ENCODE assay signal across 8 mouse cellular contexts in the genomic region with DNA sequence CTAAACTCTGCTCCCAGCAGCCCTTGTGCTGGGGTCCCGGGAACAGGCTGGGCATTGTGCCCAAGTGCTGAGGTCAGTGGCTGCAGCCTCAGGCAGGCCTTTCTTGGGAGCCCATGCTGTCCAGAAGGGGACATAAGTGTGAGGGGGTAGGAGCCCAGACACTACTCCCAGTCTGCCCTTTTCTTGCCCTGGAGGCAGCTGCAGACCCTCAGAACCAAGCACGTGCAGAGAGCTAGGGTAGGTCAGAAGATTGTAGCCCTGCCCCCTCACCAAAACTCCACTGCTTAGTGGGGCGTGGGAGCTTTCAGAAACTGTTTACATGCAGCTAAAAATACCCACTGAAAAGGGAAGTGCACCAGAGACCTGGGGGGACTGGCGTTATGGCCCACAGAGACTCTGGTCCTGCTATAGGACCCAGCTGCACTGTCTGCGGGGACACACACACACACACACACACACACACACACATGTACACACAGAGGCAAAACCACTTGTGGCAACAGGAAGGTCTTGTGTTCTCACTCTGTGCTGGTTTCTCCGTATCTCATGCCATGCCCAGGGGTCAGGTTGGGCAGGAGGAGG. TPM values are rescaled to one million over a fixed set of nuclear protein-coding genes. Genes with fewer than 3 reads are reported as not detected.
DNase-seq lines count a peak whose midpoint lies in the region; ATAC-seq and TF ChIP-seq lines count a peak whose summit lies in the region.

No protein-coding gene starts in this region.

- no peaks in the 10 kb centered on the region for H3K9me3 ChIP-seq in forebrain, embryonic 13.5 days (replicated peaks)
- H3K9me3 ChIP-seq in hindbrain, embryonic 13.5 days, result no peaks in the 10 kb centered on the region
- no peaks in the 10 kb centered on the region for H3K9me3 ChIP-seq in limb, embryonic 14.5 days (ENCODE audit: control insufficient read depth, low read length)
- H3K9me3 ChIP-seq in neural tube, embryonic 14.5 days (ENCODE audit: control insufficient read depth, low read length), result no peaks in the 10 kb centered on the region

- no peak for TF ChIP-seq POLR2A in limb, embryonic 14.5 days (IDR thresholded peaks at IDR 0.05; ENCODE audit: borderline replicate concordance, extremely low read depth, insufficient read depth, insufficient read length)

- peaks cover 99% of the 10 kb centered on the region for H3K79me2 ChIP-seq in C2C12 (ENCODE audit: control insufficient read depth, insufficient read depth)

- peaks cover 7% of the 10 kb centered on the region for H3K36me3 ChIP-seq in C2C12 (ENCODE audit: control insufficient read depth, insufficient read depth)
- H3K36me3 ChIP-seq in forebrain, embryonic 13.5 days (ENCODE audit: poor library complexity, severe bottlenecking), result peaks cover 10% of the 10 kb centered on the region; the same call in 1 of the 2 replicates
- H3K36me3 ChIP-seq in hindbrain, embryonic 13.5 days, result peaks cover 18% of the 10 kb centered on the region
- peaks cover 13% of the 10 kb centered on the region for H3K36me3 ChIP-seq in limb, embryonic 14.5 days (ENCODE audit: control insufficient read depth, insufficient read depth, low read length)
- no peaks in the 10 kb centered on the region for H3K36me3 ChIP-seq in neural tube, embryonic 14.5 days (ENCODE audit: control insufficient read depth, insufficient read depth, low read length)

- no peak overlapping the region for H3K4me3 ChIP-seq in C2C12 (ENCODE audit: insufficient read depth, poor library complexity, severe bottlenecking)
- H3K4me3 ChIP-seq in forebrain, embryonic 13.5 days, result no peak overlapping the region
- no peak overlapping the region for H3K4me3 ChIP-seq in hindbrain, embryonic 13.5 days
- H3K4me3 ChIP-seq in limb, embryonic 14.5 days (replicated peaks; ENCODE audit: low read length), result no peak overlapping the region
- H3K4me3 ChIP-seq in neural tube, embryonic 14.5 days (ENCODE audit: low read depth, low read length), result no peak overlapping the region

- H3K4me1 ChIP-seq in forebrain, embryonic 13.5 days, result peaks cover 75% of the 10 kb centered on the region
- H3K4me1 ChIP-seq in hindbrain, embryonic 13.5 days (replicated peaks), result peaks cover 81% of the 10 kb centered on the region
- H3K4me1 ChIP-seq in limb, embryonic 14.5 days (ENCODE audit: control insufficient read depth, insufficient read depth, low read length), result peaks cover 55% of the 10 kb centered on the region
- H3K4me1 ChIP-seq in neural tube, embryonic 14.5 days (ENCODE audit: control insufficient read depth, insufficient read depth, low read length), result peaks cover 51% of the 10 kb centered on the region

- 0 out of 2 replicates have a peak overlapping the region, but pooled peaks have one; percentile 32 for H3K27ac ChIP-seq in forebrain, embryonic 13.5 days
- peak overlapping the region; percentile 35; the same call in 1 of the 2 replicates for H3K27ac ChIP-seq in hindbrain, embryonic 13.5 days
- peak overlapping the region; percentile 77 for H3K27ac ChIP-seq in limb, embryonic 14.5 days (replicated peaks; ENCODE audit: low read depth, low read length)
- peak overlapping the region; percentile 35; the same call in 1 of the 2 replicates for H3K27ac ChIP-seq in neural tube, embryonic 14.5 days (ENCODE audit: low read depth, low read length)

- no peak for ATAC-seq in forebrain, embryonic 13.5 days
- 0 out of 2 replicates have a peak, but pooled peaks have one; percentile 37 for ATAC-seq in hindbrain, embryonic 13.5 days (ENCODE audit: low FRiP score)
- ATAC-seq in limb, embryonic 14.5 days (ENCODE audit: low FRiP score, low read depth), result peak; percentile 51
- ATAC-seq in neural tube, embryonic 14.5 days (ENCODE audit: low read depth), result no peak; the same call in 1 of the 2 replicates

- H3K27me3 ChIP-seq in C2C12 (ENCODE audit: control insufficient read depth, insufficient read depth, insufficient read length), result no peaks in the 10 kb centered on the region
- H3K27me3 ChIP-seq in forebrain, embryonic 13.5 days, result no peaks in the 10 kb centered on the region
- no peaks in the 10 kb centered on the region for H3K27me3 ChIP-seq in hindbrain, embryonic 13.5 days
- no peaks in the 10 kb centered on the region for H3K27me3 ChIP-seq in limb, embryonic 14.5 days (ENCODE audit: control insufficient read depth, insufficient read depth, low read length)
- no peaks in the 10 kb centered on the region for H3K27me3 ChIP-seq in neural tube, embryonic 14.5 days (ENCODE audit: control insufficient read depth, insufficient read depth, low read length)

- WGBS in forebrain, embryonic 13.5 days, result 70% methylated on average over 6 of the region's 6 CpGs
- WGBS in hindbrain, embryonic 13.5 days, result 59% methylated on average over 6 of the region's 6 CpGs
- 38% methylated on average over 5 of the region's 6 CpGs for WGBS in limb, embryonic 14.5 days
- whole genome bisulfite sequencing in neural tube, embryonic 14.5 days, result 51% methylated on average over 6 of the region's 6 CpGs

- peak; percentile 44 for DNase-seq in cerebellum, adult 9-11 months
- no peak for DNase-seq in cerebellum, adult 8-10 months
- peak; percentile 51 for DNase-seq in limb, embryonic 14.5 days (ENCODE audit: low spot score)
- no peak for DNase-seq in frontal cortex, postnatal 36 days (ENCODE audit: low spot score in 2 of 2)

- no peak overlapping the region for H3K4me2 ChIP-seq in forebrain, embryonic 13.5 days
- H3K4me2 ChIP-seq in hindbrain, embryonic 13.5 days, result no peak overlapping the region; the same call in 1 of the 2 replicates
- peak overlapping the region; percentile 16; the same call in 1 of the 2 replicates for H3K4me2 ChIP-seq in limb, embryonic 14.5 days (replicated peaks; ENCODE audit: low read depth, low read length, severe bottlenecking)
- 0 out of 2 replicates have a peak overlapping the region, but pooled peaks have one; percentile 8 for H3K4me2 ChIP-seq in neural tube, embryonic 14.5 days (ENCODE audit: low read depth, low read length)

- H3ac ChIP-seq in C2C12 (ENCODE audit: control insufficient read depth, insufficient read length, low read depth), result peak overlapping the region; percentile 31

- peaks cover 83% of the 10 kb centered on the region for H3K79me3 ChIP-seq in C2C12 (ENCODE audit: low read depth)

- H3K9ac ChIP-seq in forebrain, embryonic 13.5 days, result no peak overlapping the region
- H3K9ac ChIP-seq in hindbrain, embryonic 13.5 days, result peak overlapping the region; percentile 55
- no peak overlapping the region for H3K9ac ChIP-seq in limb, embryonic 14.5 days (ENCODE audit: low read depth, low read length, severe bottlenecking)
- H3K9ac ChIP-seq in neural tube, embryonic 14.5 days (replicated peaks; ENCODE audit: low read depth, low read length), result no peak overlapping the region

- TF ChIP-seq CTCF in C2C12 (IDR thresholded peaks at IDR 0.05; ENCODE audit: control insufficient read depth, insufficient read depth, insufficient read length), result no peak

TF ChIP-seq in C2C12, 6 proteins besides CTCF, POLR2A, EP300 and RAD21 (continues in another document):
- no peak for TF ChIP-seq FOSL1 (IDR thresholded peaks at IDR 0.05; ENCODE audit: insufficient read depth, low read length, poor library complexity, severe bottlenecking)
- no peak for TF ChIP-seq CEBPB (IDR thresholded peaks at IDR 0.05; ENCODE audit: low read depth)
- no peak for TF ChIP-seq MAX (IDR thresholded peaks at IDR 0.05)
- TF ChIP-seq USF1 (IDR thresholded peaks at IDR 0.05; ENCODE audit: low read depth), result no peak
- TF ChIP-seq MYOD1 (IDR thresholded peaks at IDR 0.05; ENCODE audit: control insufficient read depth, insufficient read length, low read depth), result no peak

RNA-seq across cellular contexts. Expression of gene Csk, which starts 15.6 kb away (rescaled TPM):
- polyA plus RNA-seq in C2C12 (2012; fragmentation: generic; extraction: Trizol), result 66.2 TPM
- 35.0 and 39.8 TPM in 2 replicates for polyA plus RNA-seq in forebrain, embryonic 13.5 days (2015; fragmentation: Nextera tagmentation; extraction: Ambion mirVana)
- 43.6 and 45.0 TPM in 2 replicates for polyA plus RNA-seq in hindbrain, embryonic 13.5 days (2015; fragmentation: Nextera tagmentation; extraction: Ambion mirVana)
- 88.5 and 91.4 TPM in 2 replicates for polyA plus RNA-seq in limb, embryonic 14.5 days (2012; rRNA removed)
- polyA plus RNA-seq in limb, embryonic 14.5 days (2014; fragmentation: Nextera tagmentation; extraction: Ambion mirVana), result 28.1 and 29.7 TPM in 2 replicates
- 33.4 and 46.2 TPM in 2 replicates for polyA plus RNA-seq in neural tube, embryonic 14.5 days (2014; fragmentation: Nextera tagmentation; extraction: Ambion mirVana)

RNA-seq across cellular contexts. Expression of gene Lman1l, which starts 17.3 kb away (rescaled TPM):
- 0.68 TPM for polyA plus RNA-seq in C2C12 (2012; fragmentation: generic; extraction: Trizol)
- not detected in 2 replicates for polyA plus RNA-seq in forebrain, embryonic 13.5 days (2015; fragmentation: Nextera tagmentation; extraction: Ambion mirVana)
- not detected in 2 replicates for polyA plus RNA-seq in hindbrain, embryonic 13.5 days (2015; fragmentation: Nextera tagmentation; extraction: Ambion mirVana)
- 0.09 TPM in 1 of 2 replicates, not detected in the other for polyA plus RNA-seq in limb, embryonic 14.5 days (2012; rRNA removed)
- not detected in 2 replicates for polyA plus RNA-seq in limb, embryonic 14.5 days (2014; fragmentation: Nextera tagmentation; extraction: Ambion mirVana)
- polyA plus RNA-seq in neural tube, embryonic 14.5 days (2014; fragmentation: Nextera tagmentation; extraction: Ambion mirVana), result not detected in 2 replicates

RNA-seq across cellular contexts. Expression of gene Cplx3, which starts 31.8 kb away (rescaled TPM):
- 0.06 TPM for polyA plus RNA-seq in C2C12 (2012; fragmentation: generic; extraction: Trizol)
- polyA plus RNA-seq in forebrain, embryonic 13.5 days (2015; fragmentation: Nextera tagmentation; extraction: Ambion mirVana), result not detected in 2 replicates
- polyA plus RNA-seq in hindbrain, embryonic 13.5 days (2015; fragmentation: Nextera tagmentation; extraction: Ambion mirVana), result 0.21 and 0.48 TPM in 2 replicates
- polyA plus RNA-seq in limb, embryonic 14.5 days (2012; rRNA removed), result 0.03 TPM in 1 of 2 replicates, not detected in the other
- not detected in 2 replicates for polyA plus RNA-seq in limb, embryonic 14.5 days (2014; fragmentation: Nextera tagmentation; extraction: Ambion mirVana)
- 0.13 TPM in 1 of 2 replicates, not detected in the other for polyA plus RNA-seq in neural tube, embryonic 14.5 days (2014; fragmentation: Nextera tagmentation; extraction: Ambion mirVana)

RNA-seq across cellular contexts. Expression of gene Cyp1a2, which starts 45.7 kb away (rescaled TPM):
- polyA plus RNA-seq in C2C12 (2012; fragmentation: generic; extraction: Trizol), result not detected
- polyA plus RNA-seq in forebrain, embryonic 13.5 days (2015; fragmentation: Nextera tagmentation; extraction: Ambion mirVana), result not detected in 2 replicates
- polyA plus RNA-seq in hindbrain, embryonic 13.5 days (2015; fragmentation: Nextera tagmentation; extraction: Ambion mirVana), result not detected in 2 replicates
- polyA plus RNA-seq in limb, embryonic 14.5 days (2012; rRNA removed), result not detected in 2 replicates
- not detected in 2 replicates for polyA plus RNA-seq in limb, embryonic 14.5 days (2014; fragmentation: Nextera tagmentation; extraction: Ambion mirVana)
- not detected in 2 replicates for polyA plus RNA-seq in neural tube, embryonic 14.5 days (2014; fragmentation: Nextera tagmentation; extraction: Ambion mirVana)

RNA-seq across cellular contexts. Expression of gene Ulk3, which starts 48.6 kb away (rescaled TPM):
- polyA plus RNA-seq in C2C12 (2012; fragmentation: generic; extraction: Trizol), result 5.4 TPM
- 20.0 and 20.3 TPM in 2 replicates for polyA plus RNA-seq in forebrain, embryonic 13.5 days (2015; fragmentation: Nextera tagmentation; extraction: Ambion mirVana)
- 28.6 and 30.5 TPM in 2 replicates for polyA plus RNA-seq in hindbrain, embryonic 13.5 days (2015; fragmentation: Nextera tagmentation; extraction: Ambion mirVana)
- polyA plus RNA-seq in limb, embryonic 14.5 days (2012; rRNA removed), result 41.7 and 47.2 TPM in 2 replicates
- polyA plus RNA-seq in limb, embryonic 14.5 days (2014; fragmentation: Nextera tagmentation; extraction: Ambion mirVana), result 13.1 and 13.8 TPM in 2 replicates
- 26.1 and 28.4 TPM in 2 replicates for polyA plus RNA-seq in neural tube, embryonic 14.5 days (2014; fragmentation: Nextera tagmentation; extraction: Ambion mirVana)

Comparison
In these comparisons a context has a peak if more than half of its experiments do, and no peak if none do; other contexts are left out.
1. DNase-seq: peak in cerebellum, adult 9-11 months (single experiment) and limb, embryonic 14.5 days (single experiment); none in cerebellum, adult 8-10 months (single experiment) and frontal cortex, postnatal 36 days (0 of 2).
2. ATAC-seq: peak in hindbrain, embryonic 13.5 days (single experiment) and limb, embryonic 14.5 days (single experiment); none in forebrain, embryonic 13.5 days (single experiment) and neural tube, embryonic 14.5 days (single experiment).
3. H3K4me2 ChIP-seq: peak in limb, embryonic 14.5 days (single experiment) and neural tube, embryonic 14.5 days (single experiment); none in forebrain, embryonic 13.5 days (single experiment) and hindbrain, embryonic 13.5 days (single experiment).
4. Peak in every context shown above with its lines, with median percentiles within 50 percentile points of each other: H3K27ac ChIP-seq.